Mouse (Mus musculus) retina, postnatal 7 days (tissue): ENCODE results near the gene Parp6.
A peak's percentile ranks its signal among the peaks of the same experiment; 100 is the strongest.

Experiments
- DNase-seq: peaks from one replicate; pipeline ENCODE4 v3.0.0-alpha.2; 2012; ENCODE audit warnings: low read depth, low spot score

Parp6 gene

DNA sequence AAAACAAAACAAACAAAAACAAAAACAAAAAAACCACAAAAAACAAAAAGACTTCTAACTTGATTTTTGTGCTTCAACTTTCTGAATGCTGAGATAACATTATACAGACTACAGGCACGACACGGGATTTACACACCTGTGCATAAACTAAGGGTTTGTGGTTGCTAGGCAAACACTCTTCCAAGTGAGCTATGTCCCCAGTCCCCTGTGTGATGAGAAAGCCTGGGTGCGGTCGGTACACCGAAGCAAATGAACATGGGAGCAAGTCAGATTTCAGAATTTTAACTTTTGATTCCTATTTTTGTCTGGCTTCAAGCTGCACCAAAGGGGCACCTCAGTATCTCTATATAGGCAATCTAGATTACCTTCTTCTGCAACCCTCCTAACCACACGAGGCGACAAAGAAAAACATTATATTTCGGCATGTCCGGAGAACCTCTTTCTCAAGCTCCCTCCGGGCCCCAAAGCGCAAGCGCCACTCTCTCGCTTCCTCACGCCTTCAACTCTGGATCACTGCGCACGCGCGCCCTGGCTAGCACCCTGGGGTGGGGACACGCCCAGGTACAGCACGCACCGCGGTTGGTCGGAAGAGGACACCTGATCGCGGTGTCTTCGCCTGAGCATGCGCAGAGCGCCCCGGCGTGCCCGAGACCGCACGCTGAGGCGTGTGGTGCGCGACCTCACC, at the start of gene Parp6:
Parp6 (plus strand) TSS at position 663 of the 685 bp plus-strand sequence.
- DNase-seq: peak; percentile 99

DNA sequence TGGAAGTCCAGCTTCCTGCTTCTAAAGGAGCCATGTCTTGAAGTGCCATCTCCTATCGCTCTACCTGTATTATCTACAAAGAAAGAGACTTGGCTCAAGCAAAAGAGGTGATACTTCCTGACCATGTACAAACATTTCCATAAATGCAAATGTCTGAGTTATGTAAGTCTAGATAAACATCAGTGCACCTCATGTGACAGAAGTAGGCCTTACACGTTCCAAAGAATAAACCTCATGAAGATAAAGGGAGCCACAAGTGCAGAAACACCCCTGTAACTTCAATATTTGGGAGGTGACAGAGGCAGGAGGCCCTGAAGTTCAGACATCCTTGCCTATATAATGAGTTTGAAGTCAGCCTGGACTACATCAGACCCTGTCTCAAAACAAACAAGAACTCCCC, 45.2 kb upstream of the Parp6 start:
- no peak for DNase-seq

DNA sequence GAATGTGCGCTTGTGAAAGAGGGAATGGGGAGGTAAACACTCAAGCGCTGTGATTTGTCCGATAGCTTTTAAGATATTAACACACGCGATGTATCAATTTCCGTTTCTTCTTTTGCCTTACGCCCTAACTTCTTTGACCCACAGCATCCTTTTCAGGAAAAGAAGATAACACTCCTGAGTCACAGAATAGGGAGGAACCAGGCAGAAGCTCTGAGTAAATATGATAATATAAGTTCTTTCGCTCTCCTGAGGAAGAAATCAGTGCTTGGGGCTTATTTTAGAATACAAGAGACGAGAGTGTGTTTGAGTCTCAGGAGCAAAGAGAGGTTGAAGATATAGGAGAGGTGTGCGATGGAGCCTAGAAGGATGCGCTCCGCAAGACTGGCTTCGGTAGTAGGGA, 39.7 kb upstream of the Parp6 start:
- DNase-seq: no peak

DNA sequence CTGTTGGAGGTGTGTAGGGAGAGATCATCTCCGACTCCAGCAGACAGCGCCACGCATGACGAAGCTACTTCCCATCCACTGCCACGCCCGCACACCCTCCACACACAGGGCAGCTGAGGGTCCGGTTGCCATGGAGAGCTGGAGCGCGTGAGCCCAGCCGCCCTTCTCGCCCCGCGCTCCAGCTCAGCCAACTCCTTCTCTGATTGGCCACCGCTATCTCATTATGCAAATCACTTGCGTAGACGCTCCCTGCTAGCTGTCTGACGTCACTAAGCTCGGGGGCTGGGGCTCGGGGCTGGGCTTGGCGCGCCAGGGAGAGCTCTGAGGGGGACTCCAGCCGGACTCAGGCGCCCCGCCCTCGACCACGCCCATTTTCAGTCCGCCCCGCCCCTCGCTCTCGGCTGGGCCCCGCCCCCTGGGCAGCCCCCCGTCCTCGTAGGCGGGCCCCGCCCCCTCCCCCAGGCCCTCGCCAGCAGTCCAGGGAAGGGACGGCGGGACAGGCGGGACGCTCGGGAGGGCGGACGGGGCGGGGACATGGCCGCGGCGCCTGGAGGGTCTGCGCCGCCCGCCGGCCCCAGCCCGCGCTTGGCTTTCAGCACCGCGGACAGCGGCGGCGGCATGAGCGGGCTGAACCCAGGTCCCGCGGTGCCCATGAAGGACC, 39.1 kb upstream of the Parp6 start, which contains the start of gene Celf6:
Celf6 (plus strand) TSS at position 74 of the 661 bp plus-strand sequence.
- DNase-seq: peak; percentile 98

DNA sequence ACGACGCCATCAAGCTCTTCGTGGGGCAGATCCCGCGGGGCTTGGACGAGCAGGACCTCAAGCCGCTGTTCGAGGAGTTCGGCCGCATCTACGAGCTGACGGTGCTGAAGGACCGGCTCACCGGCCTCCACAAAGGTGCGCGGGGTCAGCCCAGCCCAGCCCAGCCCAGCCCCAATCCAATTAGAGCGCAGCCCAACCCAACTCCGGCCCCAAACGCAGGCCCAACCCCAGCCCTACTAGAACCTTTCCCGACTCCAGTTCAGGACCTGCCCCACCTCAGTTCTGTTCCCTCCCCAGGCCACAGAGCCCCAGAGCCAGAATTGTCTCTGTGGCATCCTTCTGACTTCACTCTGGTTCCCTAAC, 38.6 kb upstream of the Parp6 start:
- no peak for DNase-seq

DNA sequence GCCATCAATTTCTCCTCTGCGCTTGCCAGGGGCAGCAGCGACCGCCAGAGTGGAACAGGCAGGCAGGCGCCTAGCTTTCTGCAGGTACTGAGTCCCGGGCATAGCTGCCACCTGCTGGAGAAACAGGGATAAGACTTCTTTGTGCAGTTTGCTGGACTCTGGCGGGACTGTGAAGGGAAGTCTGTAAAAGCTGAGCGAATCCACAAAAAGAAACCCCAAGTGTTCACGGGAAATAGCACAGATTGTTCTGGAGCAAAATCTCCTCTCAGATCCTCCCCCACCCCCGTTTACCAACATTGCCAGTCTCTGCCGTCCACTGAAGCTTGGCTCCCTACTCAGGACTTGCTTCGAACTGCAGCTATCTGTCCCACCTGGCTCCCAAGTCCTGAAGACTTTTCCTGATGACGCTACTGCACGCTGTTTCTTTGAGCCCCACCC, 32.2 kb upstream of the Parp6 start:
- DNase-seq: peak; percentile 57

DNA sequence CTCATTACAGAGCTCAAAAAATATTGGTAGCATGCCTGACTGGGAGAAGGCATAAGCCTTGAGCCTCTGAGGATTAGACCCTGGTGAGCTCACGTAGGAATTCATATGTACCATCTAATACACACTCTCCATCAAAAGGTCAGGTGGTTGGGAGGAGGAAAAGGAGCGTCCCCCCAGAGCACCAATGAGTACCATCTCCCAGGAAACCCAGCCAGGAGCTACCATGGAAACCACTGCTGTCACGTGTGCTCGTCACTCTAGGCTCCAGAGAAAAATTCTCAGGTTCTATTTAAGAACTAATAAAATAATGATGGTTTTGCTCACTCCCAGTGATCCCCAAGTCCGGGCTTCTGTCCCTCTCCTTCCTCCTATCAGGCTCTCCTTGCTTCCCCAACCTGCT, 28.8 kb upstream of the Parp6 start:
- no peak for DNase-seq

DNA sequence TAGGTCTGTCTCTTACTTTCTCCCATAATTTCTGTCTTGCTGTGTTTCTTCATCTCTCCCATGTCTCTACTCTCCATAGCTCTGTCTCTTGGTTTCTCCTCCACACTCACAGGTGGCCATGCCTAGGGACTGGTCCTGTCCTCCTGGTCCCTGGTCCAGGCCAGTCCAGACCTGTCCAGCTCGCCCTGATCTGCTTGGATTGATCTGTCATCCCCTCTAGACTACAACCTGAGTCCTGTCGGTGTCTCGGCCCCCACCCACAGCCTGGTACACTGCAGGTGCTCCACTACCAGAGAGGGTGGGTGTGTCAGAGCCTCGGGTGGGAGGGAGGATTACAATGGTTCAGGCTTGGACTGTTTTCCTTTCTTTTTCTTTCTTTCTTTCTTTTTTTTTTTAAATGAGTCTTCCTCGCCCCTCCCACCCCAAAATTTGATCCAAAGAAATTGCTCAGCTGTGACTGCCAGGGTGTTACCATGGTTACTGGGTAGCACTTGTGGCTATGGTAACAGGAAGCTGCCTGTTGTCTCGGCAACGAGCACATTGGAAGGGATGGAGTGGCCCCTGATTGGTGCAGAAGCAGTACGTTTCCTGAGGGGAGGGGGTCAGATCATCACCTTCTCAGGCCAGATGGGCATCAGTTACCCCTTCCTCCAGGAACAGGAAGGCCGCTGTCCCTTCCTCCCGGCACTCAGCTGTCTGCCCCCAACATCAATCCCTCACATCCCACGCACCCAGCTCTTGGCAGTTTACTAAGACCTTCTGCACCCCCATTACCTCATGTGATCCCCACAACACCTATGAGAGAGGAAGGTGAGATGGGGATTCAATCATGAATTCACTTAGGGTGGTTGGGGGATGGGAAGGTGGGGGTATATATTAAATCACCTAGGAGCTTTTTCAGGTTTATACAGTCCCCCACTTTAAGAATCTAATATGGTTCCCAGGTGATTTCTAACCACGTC, 28.1 kb upstream of the Parp6 start:
- DNase-seq: peak; percentile 9

DNA sequence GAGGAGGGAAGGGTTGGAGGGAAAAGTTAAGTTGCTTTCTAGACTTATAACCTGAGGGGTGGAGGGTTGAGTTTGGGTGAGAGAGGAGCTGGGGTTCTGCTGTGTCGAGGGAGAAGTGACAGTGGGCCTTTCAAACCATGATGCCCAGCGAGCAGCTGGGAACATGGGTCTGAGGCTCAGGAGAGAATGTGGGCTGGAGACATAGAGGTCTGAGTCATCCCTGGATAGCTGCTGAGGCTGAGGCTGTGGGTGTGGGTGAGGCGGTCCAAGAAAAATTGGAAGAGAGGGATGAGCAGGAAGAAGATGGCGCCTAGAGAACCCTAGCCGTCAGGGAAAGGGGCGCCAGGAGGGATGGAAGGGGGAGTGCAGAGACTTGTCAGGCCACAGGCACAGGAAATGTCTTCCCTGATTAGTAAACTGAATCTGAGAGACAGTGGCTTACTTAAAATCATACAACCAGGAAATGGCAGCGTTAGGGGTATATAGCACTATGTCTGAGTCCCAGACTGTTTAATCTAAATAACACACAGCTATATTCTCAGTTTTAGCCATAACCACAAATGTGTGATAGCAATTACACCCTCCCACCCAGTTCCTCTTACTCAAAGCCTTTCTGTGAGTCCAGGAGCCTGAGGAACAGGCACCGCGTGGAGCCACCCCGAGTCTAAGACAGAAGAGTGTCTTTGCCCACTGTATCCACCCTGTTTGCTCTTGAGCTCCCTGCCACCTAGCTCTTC, 27.2 kb upstream of the Parp6 start:
- no peak for DNase-seq

DNA sequence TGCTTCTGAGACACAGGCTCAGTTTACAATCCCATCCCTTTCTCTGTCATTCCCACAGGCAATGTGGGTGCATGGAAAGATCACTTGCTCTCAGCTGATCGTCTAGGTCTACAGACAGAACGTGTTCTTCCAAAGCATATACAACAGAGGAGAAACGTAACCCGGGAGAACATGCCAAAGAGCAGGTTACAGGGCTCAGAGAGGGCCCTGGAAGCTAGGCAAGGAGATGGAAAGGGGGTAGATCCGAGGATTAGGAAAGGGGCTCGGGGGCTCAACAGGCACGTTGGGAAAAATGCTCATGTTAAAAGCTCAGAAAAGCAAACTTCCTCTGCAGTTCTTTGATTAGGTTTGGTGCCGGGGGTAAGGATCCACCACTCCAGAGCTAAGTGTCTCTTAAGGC, 15.4 kb upstream of the Parp6 start:
- DNase-seq: no peak

DNA sequence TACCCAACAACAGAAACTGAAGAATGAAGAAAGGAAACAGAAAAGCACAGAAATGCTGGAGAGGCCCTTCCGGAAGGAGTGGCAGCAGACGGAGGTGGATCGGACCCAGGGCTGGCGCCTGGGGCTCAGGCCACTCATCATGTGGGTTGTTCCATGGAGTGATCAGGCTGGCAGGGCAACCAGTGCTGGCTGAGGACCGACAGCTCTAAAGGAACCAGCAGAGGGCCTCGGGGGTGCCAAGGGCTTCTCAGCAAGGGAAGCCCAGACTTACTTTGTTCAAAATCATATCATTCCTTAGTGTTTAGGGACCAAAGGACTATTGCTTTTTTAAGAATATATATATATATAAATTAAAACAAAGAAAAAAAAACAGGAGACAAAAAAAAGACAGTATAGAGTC, 11.1 kb upstream of the Parp6 start:
- DNase-seq: no peak

DNA sequence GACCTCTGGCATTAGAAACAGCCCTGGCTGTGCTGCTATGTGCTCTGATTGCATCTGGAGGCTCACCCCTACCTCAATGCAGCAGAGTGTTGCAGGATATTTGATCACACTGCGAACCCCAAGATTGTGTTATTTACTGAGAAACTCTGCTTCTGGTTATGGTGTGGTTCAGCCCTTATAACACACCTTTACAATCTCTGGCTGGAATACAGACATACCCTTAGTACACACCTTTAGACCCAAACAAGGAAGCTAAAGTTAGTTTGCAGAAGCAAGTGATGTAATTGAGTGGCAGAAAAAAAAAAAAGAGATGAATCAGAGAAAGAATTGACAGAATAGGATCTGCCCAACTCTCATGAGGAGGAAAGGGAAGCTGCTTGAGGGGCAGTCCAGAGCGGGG, 6.1 kb upstream of the Parp6 start:
- DNase-seq: no peak

DNA sequence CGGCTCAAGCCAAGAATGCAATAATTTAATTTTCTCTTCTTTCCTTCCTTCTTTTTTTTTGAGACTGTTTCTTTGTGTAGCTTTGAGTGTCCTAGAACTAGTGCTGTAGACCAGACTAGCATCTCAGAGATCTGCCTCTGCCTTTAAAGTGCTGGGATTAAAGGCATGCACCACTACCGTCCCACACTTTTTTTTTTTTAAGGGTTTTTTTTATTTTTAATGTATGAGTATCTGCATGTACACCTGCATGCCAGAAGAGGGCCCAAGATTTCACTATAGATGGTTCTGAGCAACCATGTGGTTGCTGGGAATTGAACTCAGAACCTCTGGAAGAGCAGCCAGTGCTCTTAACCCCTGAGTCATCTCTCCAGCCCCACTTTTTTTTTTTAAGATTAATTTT, 1.3 kb upstream of the Parp6 start:
- no peak for DNase-seq

DNA sequence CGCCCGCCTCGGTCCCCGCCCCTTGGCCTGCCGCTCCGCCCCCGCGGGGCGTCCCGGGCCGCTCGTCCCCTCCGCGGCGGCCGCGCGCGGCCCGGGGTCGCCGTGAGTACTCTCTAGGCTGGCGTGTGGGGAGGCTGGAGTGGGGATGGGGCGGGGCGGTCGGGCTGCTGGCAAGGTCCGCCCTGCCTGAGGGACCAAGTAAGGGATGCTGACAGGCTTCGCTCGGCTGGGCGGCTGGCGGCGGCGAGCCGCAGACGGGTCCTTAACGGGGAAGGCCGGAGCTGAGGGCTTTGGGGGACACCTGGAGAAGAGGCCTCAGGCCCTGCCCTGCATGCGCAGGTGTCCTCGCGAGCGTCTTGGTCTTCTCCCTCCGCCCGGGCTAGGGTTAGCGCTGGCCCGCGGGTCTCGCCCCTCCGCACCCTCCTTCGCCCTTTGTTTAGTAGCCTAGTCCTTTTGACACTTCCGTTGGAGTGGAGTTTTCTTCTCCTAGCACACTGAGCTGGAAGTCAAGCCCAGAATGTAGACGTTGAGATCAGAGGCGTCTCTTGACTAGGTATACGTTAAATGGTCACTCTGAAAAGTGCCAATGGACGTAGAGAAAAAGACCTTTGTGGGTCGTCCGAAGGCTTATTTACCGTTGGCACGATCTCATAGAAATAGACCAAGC, 356 bp downstream of the Parp6 start:
- DNase-seq: no peak

DNA sequence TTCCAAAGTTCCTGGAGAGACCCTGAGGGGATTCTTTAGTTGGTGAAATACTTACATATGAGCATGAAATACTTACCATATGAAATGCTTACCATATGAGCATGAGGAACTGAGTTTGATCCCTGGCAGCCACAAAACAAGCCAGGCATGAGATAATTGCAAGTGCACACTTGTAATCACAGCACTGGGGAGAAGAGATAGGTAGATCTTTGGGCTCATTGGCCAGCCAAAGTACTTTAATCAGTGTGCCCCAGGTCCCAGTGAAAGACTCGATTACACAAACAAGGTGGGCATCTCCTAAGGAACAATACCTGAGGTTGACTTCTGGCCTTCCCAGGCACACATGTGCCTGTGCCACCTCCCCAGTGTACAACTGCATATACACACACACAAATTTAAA, 21.3 kb downstream of the Parp6 start:
- DNase-seq: no peak

DNA sequence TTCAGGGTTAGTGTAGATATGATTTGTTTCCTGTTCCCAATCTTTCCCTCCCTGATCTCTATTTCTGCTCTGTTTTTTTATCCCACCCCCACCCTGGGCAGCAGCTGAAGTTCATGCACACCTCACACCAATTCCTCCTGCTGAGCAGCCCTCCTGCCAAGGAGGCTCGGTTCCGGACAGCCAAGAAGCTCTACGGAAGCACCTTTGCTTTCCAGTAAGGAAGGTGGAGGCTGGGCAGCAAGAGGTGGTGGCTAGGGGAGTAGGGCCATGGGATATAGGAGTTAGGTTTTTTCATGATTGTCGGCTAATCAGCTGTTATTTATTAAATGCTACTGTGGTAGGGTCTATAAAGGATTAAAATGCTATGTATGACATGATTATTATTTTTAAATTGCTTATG, 22.9 kb downstream of the Parp6 start:
- DNase-seq: no peak

DNA sequence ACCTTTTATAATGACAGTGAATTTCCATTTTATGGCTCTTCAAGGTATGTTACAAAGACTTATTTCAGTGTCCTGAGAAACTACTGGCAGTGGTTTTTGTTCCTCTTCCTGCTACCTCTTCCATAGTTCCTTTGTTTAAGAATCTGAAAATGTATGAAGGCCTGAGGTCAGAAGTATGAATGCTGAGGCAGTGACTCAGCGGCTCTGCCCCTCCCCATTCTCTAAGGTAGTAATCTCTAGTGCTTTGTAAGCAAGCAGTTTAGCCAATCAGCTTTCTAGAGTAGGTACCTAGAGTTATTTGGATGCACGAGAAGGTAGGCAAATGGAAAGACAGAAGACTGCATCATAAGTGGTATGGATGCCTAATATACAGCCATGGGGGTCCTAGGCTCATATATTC, 24.2 kb downstream of the Parp6 start:
- no peak for DNase-seq

DNA sequence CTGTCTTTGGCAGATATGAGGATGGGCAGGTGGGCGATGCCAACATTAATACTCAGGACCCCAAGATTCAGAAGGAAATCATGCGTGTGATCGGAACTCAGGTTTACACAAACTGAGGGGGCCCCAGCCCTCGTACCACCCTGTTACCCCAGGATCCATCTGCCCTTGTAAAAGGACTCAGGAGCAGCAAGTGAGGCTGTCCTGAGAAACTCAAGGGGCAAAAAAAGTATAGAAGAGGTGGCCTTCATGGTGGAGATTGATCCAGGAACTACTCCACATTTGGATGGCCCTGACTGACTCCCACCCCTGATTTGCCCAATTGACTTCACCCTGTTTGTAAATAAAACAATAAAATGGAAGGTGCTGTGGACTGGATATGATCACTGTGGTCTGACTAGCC, 32.8 kb downstream of the Parp6 start:
- no peak for DNase-seq

DNA sequence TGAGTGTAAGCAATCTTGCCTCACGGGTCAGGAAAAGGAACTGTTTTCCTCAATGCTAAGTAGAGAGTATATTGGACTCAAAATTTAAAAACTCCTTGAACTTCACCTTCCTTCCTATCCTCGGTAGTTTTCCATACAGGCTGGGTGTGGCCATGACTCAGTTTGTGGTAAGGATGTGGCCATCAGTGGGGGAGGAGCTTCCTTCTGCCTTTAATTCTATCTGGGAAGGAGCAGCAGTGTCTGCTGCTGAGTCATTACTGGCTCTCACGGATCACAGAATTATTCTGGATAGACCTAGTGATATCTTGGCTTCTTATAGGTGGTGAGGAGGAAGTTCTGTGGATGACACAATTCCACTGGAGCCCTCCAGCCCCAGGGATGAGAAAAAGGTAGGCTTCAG, 36.3 kb downstream of the Parp6 start:
- DNase-seq: no peak

DNA sequence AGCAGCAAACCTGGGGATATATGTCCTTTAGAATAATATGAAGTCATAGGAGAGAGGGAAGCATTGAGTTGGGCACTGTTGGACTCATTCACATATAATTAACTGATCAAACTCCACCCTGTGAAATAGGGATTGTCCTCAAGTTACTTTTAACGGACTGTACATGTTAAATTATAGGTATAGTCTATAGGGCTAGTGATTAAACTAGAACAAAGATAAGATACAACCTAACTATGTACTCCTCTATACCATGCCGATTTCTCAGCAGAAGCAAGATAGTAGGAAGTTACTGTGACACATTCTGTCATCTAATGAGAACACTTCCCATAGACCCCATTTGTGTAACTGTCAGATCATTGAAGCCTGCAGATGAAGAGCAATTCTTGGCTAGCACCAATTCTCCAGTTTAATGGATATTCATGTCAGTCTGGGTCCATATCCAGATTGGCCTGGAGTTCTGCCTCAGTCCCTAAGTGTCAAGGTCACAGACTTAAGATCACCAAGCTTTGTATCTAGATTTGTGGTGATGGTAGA, 37.4 kb downstream of the Parp6 start:
- DNase-seq: no peak
